Mouse (Mus musculus) frontal cortex, postnatal 10 days (tissue): ENCODE data around the gene Ctns.

ENCODE experiments used
- DNase-seq, 2 experiments: peaks; one replicate each; pipeline ENCODE4 v3.0.0; 2022; ENCODE audit warnings: low spot score in 2 of 2, mixed read lengths in 1 of 2

Ctns gene

GRCm38 (mm10) chr11:73198603-73199229 lies at the start of gene Ctns:
TSS of gene Ctns (minus strand) at chr11:73199042.
- peak in 1 of 2 experiments; percentile 83 for DNase-seq

GRCm38 (mm10) chr11:73242777-73243176 lies 43.9 kb upstream of the Ctns start:
- DNase-seq, result no peak

GRCm38 (mm10) chr11:73242199-73242598 lies 43.4 kb upstream of the Ctns start:
- no peak for DNase-seq

- DNase-seq, result no peak
Observed at GRCm38 (mm10) chr11:73236731-73237130, 37.9 kb upstream of the Ctns start.

GRCm38 (mm10) chr11:73235990-73236701 lies 37.3 kb upstream of the Ctns start:
- no peak for DNase-seq

- DNase-seq, result no peak
Observed at GRCm38 (mm10) chr11:73233992-73234391, 35.1 kb upstream of the Ctns start, which contains the start of gene Trpv1. TSS of gene Trpv1 (plus strand) at chr11:73234292.

GRCm38 (mm10) chr11:73232513-73232912 lies 33.7 kb upstream of the Ctns start:
- DNase-seq, result peak in 1 of 2 experiments; percentile 20

GRCm38 (mm10) chr11:73230081-73230480 lies 31.2 kb upstream of the Ctns start:
- DNase-seq, result no peak

GRCm38 (mm10) chr11:73228881-73229280 lies 30.0 kb upstream of the Ctns start:
- no peak for DNase-seq

- DNase-seq, result no peak
Observed at GRCm38 (mm10) chr11:73225856-73226255, 27.0 kb upstream of the Ctns start.

GRCm38 (mm10) chr11:73223966-73224365 lies 25.1 kb upstream of the Ctns start:
- no peak for DNase-seq

GRCm38 (mm10) chr11:73222846-73223245 lies 24.0 kb upstream of the Ctns start:
- DNase-seq, result no peak

- DNase-seq, result no peak
Observed at GRCm38 (mm10) chr11:73220651-73221050, 21.8 kb upstream of the Ctns start.

- DNase-seq, result no peak
Observed at GRCm38 (mm10) chr11:73219671-73220070, 20.8 kb upstream of the Ctns start.

- no peak for DNase-seq
Observed at GRCm38 (mm10) chr11:73213956-73214355, 15.1 kb upstream of the Ctns start.

GRCm38 (mm10) chr11:73207621-73208020 lies 8.8 kb upstream of the Ctns start:
- DNase-seq, result no peak

GRCm38 (mm10) chr11:73205194-73205593 lies 6.4 kb upstream of the Ctns start:
- DNase-seq, result no peak

- no peak for DNase-seq
Observed at GRCm38 (mm10) chr11:73203895-73204294, 5.1 kb upstream of the Ctns start.

- no peak for DNase-seq
Observed at GRCm38 (mm10) chr11:73201597-73201996, 2.8 kb upstream of the Ctns start.

- no peak for DNase-seq
Observed at GRCm38 (mm10) chr11:73201021-73201420, 2.2 kb upstream of the Ctns start.

GRCm38 (mm10) chr11:73199879-73200278 lies 1.0 kb upstream of the Ctns start:
- DNase-seq, result no peak

GRCm38 (mm10) chr11:73199230-73199712 lies 429 bp upstream of the Ctns start, which contains the start of gene Shpk:
TSS of gene Shpk (plus strand) at chr11:73199460.
- peak; percentile 94 to 96 for DNase-seq

- no peak for DNase-seq
Observed at GRCm38 (mm10) chr11:73198190-73198589, 652 bp downstream of the Ctns start.
